In genomic region chr14:75790411-75790996, GRCm38 (mm10) we compare ENCODE assay signal across 19 mouse cellular contexts. TPM values are rescaled to one million over a fixed set of nuclear protein-coding genes. Genes with fewer than 3 reads are reported as not detected.
DNase-seq lines count a peak whose midpoint lies in the region; ATAC-seq and TF ChIP-seq lines count a peak whose summit lies in the region.
"Had no signal": no experiment of that assay in that cellular context is flagged by ENCODE, and none has a peak within 500 bp of the region (broad histone marks: within the 10 kb centered on the region; RNA-seq: fewer than 3 reads in every experiment).

No protein-coding gene starts in this region.

- H3K27me3 ChIP-seq in liver, postnatal 0 days (ENCODE audit: insufficient read depth, low read length), result no peaks in the 10 kb centered on the region
- H3K27me3 ChIP-seq in liver, embryonic 12.5 days (replicated peaks), result peaks cover 16% of the 10 kb centered on the region; the same call in 1 of the 2 replicates
- 0 out of 2 replicates have a peak, but pooled peaks cover 4% of the 10 kb centered on the region for H3K27me3 ChIP-seq in forebrain, postnatal 0 days (ENCODE audit: insufficient read depth, low read length)
- H3K27me3 ChIP-seq: heart, embryonic 15.5 days had no signal

- H3K4me3 ChIP-seq in liver, postnatal 0 days (ENCODE audit: low read depth, low read length), result no peak overlapping the region
- no peak overlapping the region for H3K4me3 ChIP-seq in liver, embryonic 12.5 days
- H3K4me3 ChIP-seq in forebrain, postnatal 0 days (ENCODE audit: low read depth, low read length), result no peak overlapping the region
- H3K4me3 ChIP-seq: embryonic facial prominence, embryonic 15.5 days; heart, embryonic 15.5 days; hindbrain, embryonic 15.5 days; layer of hippocampus, adult 2 months; limb, embryonic 12.5 days had no signal

- DNase-seq in adrenal gland, adult 2 months, result peak; percentile 63
- no peak for DNase-seq in adrenal gland, postnatal 4 days (ENCODE audit: low spot score in 2 of 2)
- no peak for DNase-seq in liver, postnatal 0 days
- DNase-seq in gastrocnemius, adult 8-10 months (ENCODE audit: low spot score in 2 of 2), result peak; percentile 52 to 67
- DNase-seq in frontal cortex, postnatal 25 days (ENCODE audit: low spot score in 2 of 2), result no peak
- DNase-seq in forebrain, postnatal 0 days, result no peak
- DNase-seq: cerebellum, adult 11 months; kidney, adult 9 months; right cerebral cortex, postnatal 14 days had no signal

- H3K4me1 ChIP-seq in liver, postnatal 0 days (ENCODE audit: insufficient read depth), result peaks cover 31% of the 10 kb centered on the region
- H3K4me1 ChIP-seq in liver, embryonic 12.5 days, result peaks cover 20% of the 10 kb centered on the region
- H3K4me1 ChIP-seq in forebrain, postnatal 0 days (ENCODE audit: insufficient read depth), result no peaks in the 10 kb centered on the region
- H3K4me1 ChIP-seq: limb, embryonic 12.5 days had no signal

- 47% methylated on average over 3 of the region's 3 CpGs for WGBS in liver, postnatal 0 days (ENCODE audit: insufficient replicate concordance)
- 60% methylated on average over 3 of the region's 3 CpGs for WGBS in liver, embryonic 12.5 days (ENCODE audit: insufficient replicate concordance)
- WGBS in forebrain, postnatal 0 days, result 90% methylated on average over 3 of the region's 3 CpGs

- H3K9ac ChIP-seq in liver, postnatal 0 days (replicated peaks), result no peak overlapping the region
- no peak overlapping the region for H3K9ac ChIP-seq in liver, embryonic 12.5 days
- H3K9ac ChIP-seq in forebrain, postnatal 0 days, result no peak overlapping the region
- H3K9ac ChIP-seq: embryonic facial prominence, embryonic 15.5 days; heart, embryonic 15.5 days; hindbrain, embryonic 15.5 days; limb, embryonic 12.5 days had no signal

- no peak; the same call in 1 of the 2 replicates for ATAC-seq in liver, postnatal 0 days
- ATAC-seq in liver, embryonic 12.5 days, result no peak
- ATAC-seq in monocyte, adult 5-6 weeks (replicated peaks; ENCODE audit: insufficient number of reproducible peaks, low FRiP score, low TSS enrichment, poor library complexity, severe bottlenecking), result peak; percentile 44
- no peak for ATAC-seq in forebrain, postnatal 0 days
- ATAC-seq: activated CD4-positive, CD25-positive, alpha-beta regulatory T cell, adult 4 months; forebrain, embryonic 16.5 days had no signal

- TF ChIP-seq CTCF in liver, postnatal 0 days (IDR thresholded peaks at IDR 0.05; ENCODE audit: low read depth), result no peak
- TF ChIP-seq CTCF in forebrain, postnatal 0 days (IDR thresholded peaks at IDR 0.05; ENCODE audit: low read depth), result no peak

- H3K9me3 ChIP-seq in liver, postnatal 0 days (ENCODE audit: low read length), result no peaks in the 10 kb centered on the region
- H3K9me3 ChIP-seq in liver, embryonic 12.5 days (replicated peaks), result no peaks in the 10 kb centered on the region
- no peaks in the 10 kb centered on the region for H3K9me3 ChIP-seq in forebrain, postnatal 0 days (ENCODE audit: low read length)
- H3K9me3 ChIP-seq: embryonic facial prominence, embryonic 15.5 days; G1E; heart, embryonic 15.5 days; hindbrain, embryonic 15.5 days; limb, embryonic 12.5 days had no signal

- TF ChIP-seq EP300 in liver, postnatal 0 days (IDR thresholded peaks at IDR 0.05; ENCODE audit: low read depth), result peak; percentile 64

- no peaks in the 10 kb centered on the region for H3K36me3 ChIP-seq in liver, postnatal 0 days (replicated peaks; ENCODE audit: insufficient read depth, low read length)
- no peaks in the 10 kb centered on the region for H3K36me3 ChIP-seq in liver, embryonic 12.5 days
- no peaks in the 10 kb centered on the region for H3K36me3 ChIP-seq in forebrain, postnatal 0 days (ENCODE audit: insufficient read depth)
- H3K36me3 ChIP-seq: embryonic facial prominence, embryonic 15.5 days; G1E; heart, embryonic 15.5 days; hindbrain, embryonic 15.5 days; limb, embryonic 12.5 days had no signal

- H3K27ac ChIP-seq in liver, postnatal 0 days (ENCODE audit: low read depth), result peak overlapping the region; percentile 31; the same call in 1 of the 2 replicates
- no peak overlapping the region for H3K27ac ChIP-seq in liver, embryonic 12.5 days
- no peak overlapping the region for H3K27ac ChIP-seq in forebrain, postnatal 0 days (ENCODE audit: low read depth, low read length)
- H3K27ac ChIP-seq: embryonic facial prominence, embryonic 15.5 days; heart, embryonic 15.5 days; hindbrain, embryonic 15.5 days; layer of hippocampus, adult 2 months; limb, embryonic 12.5 days had no signal

- no peak overlapping the region for H3K4me2 ChIP-seq in liver, postnatal 0 days (ENCODE audit: low read depth, low read length)
- no peak overlapping the region for H3K4me2 ChIP-seq in liver, embryonic 12.5 days
- H3K4me2 ChIP-seq in forebrain, postnatal 0 days (ENCODE audit: low read depth), result no peak overlapping the region
- H3K4me2 ChIP-seq: embryonic facial prominence, embryonic 15.5 days; heart, embryonic 15.5 days; hindbrain, embryonic 15.5 days; limb, embryonic 12.5 days had no signal

RNA-seq across cellular contexts. Expression of gene Slc25a30, which starts 3.7 kb away (rescaled TPM):
- 100 to 1,000 TPM; 162 to 208 TPM for total RNA-seq in adrenal gland, adult 2 months (2021)
- polyA plus RNA-seq in adrenal gland, adult 2 months (2012; rRNA removed), result 21.2 and 24.5 TPM in 2 replicates
- 10 to 100 TPM; 46.9 to 51.2 TPM for total RNA-seq in adrenal gland, postnatal 4 days (2021)
- 13.6 and 13.7 TPM in 2 replicates for polyA plus RNA-seq in liver, postnatal 0 days (2015; fragmentation: Nextera tagmentation; extraction: Ambion mirVana)
- 3.0 and 3.3 TPM in 2 replicates for polyA plus RNA-seq in liver, embryonic 12.5 days (2016; fragmentation: Nextera tagmentation; extraction: Ambion mirVana)
- 10 to 100 TPM in 1 of 4 experiments, 1 to 10 TPM in 3; 5.9 to 12.2 (median 7.2) TPM for total RNA-seq in gastrocnemius, adult 8-10 months (2022)
- total RNA-seq in monocyte, adult 5-6 weeks (2017), result 22.8 to 36.1 TPM (median 24.3 TPM) in 3 replicates
- 20.1 and 27.4 TPM in 2 replicates for total RNA-seq in forebrain, postnatal 0 days (2014; rRNA removed)
- polyA plus RNA-seq in forebrain, postnatal 0 days (2015; fragmentation: Nextera tagmentation; extraction: Ambion mirVana), result 4.7 and 7.0 TPM in 2 replicates

RNA-seq across cellular contexts. Expression of gene Cog3, which starts 36.2 kb away (rescaled TPM):
- total RNA-seq in adrenal gland, adult 2 months (2021), result 10 to 100 TPM; 22.1 to 27.4 TPM
- polyA plus RNA-seq in adrenal gland, adult 2 months (2012; rRNA removed), result 5.5 and 5.8 TPM in 2 replicates
- total RNA-seq in adrenal gland, postnatal 4 days (2021), result 10 to 100 TPM; 30.5 to 32.2 TPM
- polyA plus RNA-seq in liver, postnatal 0 days (2015; fragmentation: Nextera tagmentation; extraction: Ambion mirVana), result 4.5 and 4.7 TPM in 2 replicates
- polyA plus RNA-seq in liver, embryonic 12.5 days (2016; fragmentation: Nextera tagmentation; extraction: Ambion mirVana), result 11.7 and 12.1 TPM in 2 replicates
- 1 to 10 TPM; 7.3 to 8.8 (median 8.6) TPM for total RNA-seq in gastrocnemius, adult 8-10 months (2022)
- total RNA-seq in monocyte, adult 5-6 weeks (2017), result 30.0 to 44.2 TPM (median 41.3 TPM) in 3 replicates
- total RNA-seq in forebrain, postnatal 0 days (2014; rRNA removed), result 29.7 and 29.9 TPM in 2 replicates
- polyA plus RNA-seq in forebrain, postnatal 0 days (2015; fragmentation: Nextera tagmentation; extraction: Ambion mirVana), result 9.0 and 11.6 TPM in 2 replicates

RNA-seq across cellular contexts. Expression of gene Tpt1, which starts 54.4 kb away (rescaled TPM):
- 1,000 to 10,000 TPM; 2,669 to 3,122 TPM for total RNA-seq in adrenal gland, adult 2 months (2021)
- polyA plus RNA-seq in adrenal gland, adult 2 months (2012; rRNA removed), result 2,303 and 3,302 TPM in 2 replicates
- total RNA-seq in adrenal gland, postnatal 4 days (2021), result 1,000 to 10,000 TPM; 3,227 to 3,375 TPM
- 874 and 942 TPM in 2 replicates for polyA plus RNA-seq in liver, postnatal 0 days (2015; fragmentation: Nextera tagmentation; extraction: Ambion mirVana)
- polyA plus RNA-seq in liver, embryonic 12.5 days (2016; fragmentation: Nextera tagmentation; extraction: Ambion mirVana), result 673 and 675 TPM in 2 replicates
- 1,000 to 10,000 TPM; 3,387 to 4,149 (median 3,897) TPM for total RNA-seq in gastrocnemius, adult 8-10 months (2022)
- total RNA-seq in monocyte, adult 5-6 weeks (2017), result 1,522 to 2,093 TPM (median 2,001 TPM) in 3 replicates
- 738 and 1,020 TPM in 2 replicates for total RNA-seq in forebrain, postnatal 0 days (2014; rRNA removed)
- polyA plus RNA-seq in forebrain, postnatal 0 days (2015; fragmentation: Nextera tagmentation; extraction: Ambion mirVana), result 708 and 819 TPM in 2 replicates

Comparison
In these comparisons a context has a peak if more than half of its experiments do, and no peak if none do; other contexts are left out.
1. DNase-seq: peak in adrenal gland, adult 2 months (single experiment) and gastrocnemius, adult 8-10 months (2 of 2); none in adrenal gland, postnatal 4 days (0 of 2), liver, postnatal 0 days (single experiment), frontal cortex, postnatal 25 days (0 of 2) and forebrain, postnatal 0 days (single experiment).